22 mouse cellular contexts compared by ENCODE assay signal in the genomic region with DNA sequence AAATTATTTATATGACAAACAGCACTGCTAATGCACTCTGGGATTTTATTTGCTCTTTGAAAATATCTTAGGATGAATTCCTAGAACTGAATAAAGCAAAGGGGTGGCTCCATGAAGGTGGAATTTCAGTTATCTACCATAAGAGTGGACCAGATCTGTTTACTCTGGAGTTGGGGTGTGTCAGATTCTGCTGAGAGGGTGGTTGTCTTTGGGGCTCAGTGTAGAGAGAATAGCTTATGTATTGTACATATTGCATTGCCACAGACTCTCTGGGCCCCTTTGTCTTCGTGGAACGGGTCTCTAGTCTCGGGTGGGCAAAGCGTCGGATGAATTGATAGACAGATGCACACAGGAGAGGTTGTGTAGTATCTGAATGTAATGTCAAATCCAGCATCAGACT.
"Had no signal": no experiment of that assay in that cellular context is flagged by ENCODE, and none has a peak within 500 bp of the region (broad histone marks: within the 10 kb centered on the region; RNA-seq: fewer than 3 reads in every experiment).

No protein-coding gene starts in this region.

- H3K4me3 ChIP-seq: heart, embryonic 12.5 days; hindbrain, embryonic 13.5 days; hindbrain, embryonic 15.5 days; intestine, embryonic 15.5 days; kidney, embryonic 15.5 days; layer of hippocampus, adult 2 months; limb, embryonic 13.5 days; limb, embryonic 15.5 days had no signal

- H3K27me3 ChIP-seq: heart, embryonic 12.5 days; hindbrain, embryonic 13.5 days; hindbrain, embryonic 15.5 days; intestine, embryonic 15.5 days; kidney, embryonic 15.5 days; limb, embryonic 13.5 days; limb, embryonic 15.5 days had no signal

- H3K36me3 ChIP-seq: heart, embryonic 12.5 days; hindbrain, embryonic 13.5 days; hindbrain, embryonic 15.5 days; intestine, embryonic 15.5 days; kidney, embryonic 15.5 days; limb, embryonic 13.5 days; limb, embryonic 15.5 days had no signal

- H3K9me3 ChIP-seq: heart, embryonic 12.5 days; hindbrain, embryonic 13.5 days; hindbrain, embryonic 15.5 days; intestine, embryonic 15.5 days; kidney, embryonic 15.5 days; limb, embryonic 13.5 days; limb, embryonic 15.5 days had no signal

- H3K4me1 ChIP-seq: heart, embryonic 12.5 days; hindbrain, embryonic 13.5 days; hindbrain, embryonic 15.5 days; intestine, embryonic 15.5 days; kidney, embryonic 15.5 days; limb, embryonic 13.5 days; limb, embryonic 15.5 days had no signal

- H3K4me2 ChIP-seq: heart, embryonic 12.5 days; hindbrain, embryonic 13.5 days; hindbrain, embryonic 15.5 days; intestine, embryonic 15.5 days; kidney, embryonic 15.5 days; limb, embryonic 13.5 days; limb, embryonic 15.5 days had no signal

- H3K9ac ChIP-seq: heart, embryonic 12.5 days; hindbrain, embryonic 13.5 days; hindbrain, embryonic 15.5 days; intestine, embryonic 15.5 days; kidney, embryonic 15.5 days; limb, embryonic 13.5 days; limb, embryonic 15.5 days; liver, embryonic 14.5 days had no signal

- H3K27ac ChIP-seq: hindbrain, embryonic 13.5 days; hindbrain, embryonic 15.5 days; hindbrain, postnatal 0 days; intestine, embryonic 15.5 days; kidney, embryonic 15.5 days; kidney, postnatal 0 days; layer of hippocampus, adult 2 months; limb, embryonic 13.5 days; limb, embryonic 15.5 days; liver, embryonic 14.5 days had no signal

- DNase-seq: gastrocnemius, postnatal 14 days; gastrocnemius, postnatal 36 days; heart, adult 18-20 months; heart, postnatal 14 days; heart, postnatal 36 days; kidney, adult 11 months; kidney, adult 2 months; kidney, adult 9 months; kidney, postnatal 14 days; kidney, postnatal 36 days; left cerebral cortex, postnatal 4 days had no signal

- ATAC-seq: hindbrain, postnatal 0 days; intestine, embryonic 15.5 days had no signal
